Mouse (Mus musculus) thymus, adult 2 months (tissue): ENCODE measurements around the gene Tshz3.

Source experiments
- CTCF ChIP-seq: fragments of 200-500 bp; IDR thresholded peaks from 2 replicates; pipeline ENCODE4 v1.5.1; 2012; ENCODE audit warnings: mild to moderate bottlenecking, control low read depth, low read length, moderate library complexity, borderline replicate concordance; ENCODE audit not compliant: control insufficient read depth, poor library complexity, insufficient read depth; ENCODE audit errors: extremely low read depth
- POLR2A ChIP-seq: fragments of 200-500 bp; IDR thresholded peaks from 2 replicates; pipeline ENCODE4 v1.6.1; 2012; ENCODE audit warnings: mild to moderate bottlenecking, low read length, control low read depth, moderate library complexity; ENCODE audit not compliant: control insufficient read depth, poor library complexity, insufficient read depth; ENCODE audit errors: extremely low read depth

DNA sequence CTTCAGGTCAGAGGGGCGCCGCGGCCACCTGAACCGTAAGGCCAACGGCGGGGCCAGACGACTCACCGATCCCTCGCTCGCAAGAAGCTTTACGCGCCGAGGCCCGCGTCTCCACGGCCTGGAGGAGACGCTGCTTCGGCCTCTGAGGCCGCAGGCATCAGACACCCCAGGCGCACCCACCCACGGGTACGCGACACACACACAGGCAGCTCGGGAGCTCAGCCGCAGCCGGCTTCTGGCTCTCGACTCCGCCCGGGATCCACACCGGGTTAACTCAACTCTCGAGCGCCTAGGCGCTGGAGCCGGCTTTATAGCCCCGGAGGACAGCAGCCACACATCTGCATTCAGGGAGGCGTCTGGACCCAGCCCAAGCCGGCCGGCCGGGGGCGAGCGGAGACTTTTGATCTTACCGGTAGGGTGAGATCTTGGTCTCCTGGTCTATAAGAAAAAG, 2.1 kb upstream of the Tshz3 start:
- TF ChIP-seq POLR2A (no peak), CTCF (no peak)
